In genomic region chr16:63313544-63313943, GRCm38 (mm10) we compare ENCODE assay signal across 23 mouse cellular contexts.
DNase-seq lines count a peak whose midpoint lies in the region; ATAC-seq lines count a peak whose summit lies in the region.
"Had no signal": no experiment of that assay in that cellular context is flagged by ENCODE, and none has a peak within 500 bp of the region (broad histone marks: within the 10 kb centered on the region; RNA-seq: fewer than 3 reads in every experiment).

No protein-coding gene starts in this region.

- H3K27me3 ChIP-seq in embryonic facial prominence, embryonic 14.5 days (replicated peaks; ENCODE audit: control insufficient read depth, insufficient read depth, low read length) = no peaks in the 10 kb centered on the region
- no peaks in the 10 kb centered on the region for H3K27me3 ChIP-seq in embryonic facial prominence, embryonic 10.5 days (replicated peaks; ENCODE audit: low read depth, poor library complexity, severe bottlenecking)
- H3K27me3 ChIP-seq: CH12.LX; embryonic facial prominence, embryonic 13.5 days; forebrain, embryonic 12.5 days; Patski had no signal

- no peak overlapping the region for H3K4me3 ChIP-seq in embryonic facial prominence, embryonic 14.5 days (ENCODE audit: low read depth, low read length)
- H3K4me3 ChIP-seq in embryonic facial prominence, embryonic 10.5 days = no peak overlapping the region
- H3K4me3 ChIP-seq: embryonic facial prominence, embryonic 13.5 days; forebrain, embryonic 10.5 days; forebrain, embryonic 12.5 days had no signal

- peak; percentile 36 for DNase-seq in embryonic facial prominence, embryonic 14.5 days (ENCODE audit: low spot score)
- no peak for DNase-seq in embryonic facial prominence, embryonic 10.5 days (ENCODE audit: low spot score)
- DNase-seq in 3T3-L1 (ENCODE audit: low read depth, low spot score) = peak; percentile 18
- DNase-seq in fibroblast of lung, adult 2 months (ENCODE audit: low read depth) = peak; percentile 2
- DNase-seq in lung, postnatal 36 days = no peak
- DNase-seq: adrenal gland, adult 8-10 months; adrenal gland, postnatal 14 days; adrenal gland, postnatal 36 days; cerebellum, adult 11-12 months; cerebellum, adult 2 months; cerebellum, adult 9-10 months; cerebellum, postnatal 10 days; cerebellum, postnatal 25 days had no signal

- no peak overlapping the region for H3K27ac ChIP-seq in embryonic facial prominence, embryonic 14.5 days (replicated peaks; ENCODE audit: low read depth, low read length)
- H3K27ac ChIP-seq in embryonic facial prominence, embryonic 10.5 days (replicated peaks) = no peak overlapping the region
- H3K27ac ChIP-seq: embryonic facial prominence, embryonic 13.5 days; forebrain, embryonic 10.5 days; forebrain, embryonic 12.5 days had no signal

- H3K9me3 ChIP-seq in embryonic facial prominence, embryonic 14.5 days (ENCODE audit: control insufficient read depth, low read length) = no peaks in the 10 kb centered on the region
- no peaks in the 10 kb centered on the region for H3K9me3 ChIP-seq in embryonic facial prominence, embryonic 10.5 days
- H3K9me3 ChIP-seq: embryonic facial prominence, embryonic 13.5 days; forebrain, embryonic 10.5 days; forebrain, embryonic 12.5 days had no signal

- H3K36me3 ChIP-seq in embryonic facial prominence, embryonic 14.5 days (ENCODE audit: control insufficient read depth, insufficient read depth, low read length) = no peaks in the 10 kb centered on the region
- H3K36me3 ChIP-seq in embryonic facial prominence, embryonic 10.5 days (replicated peaks) = no peaks in the 10 kb centered on the region
- H3K36me3 ChIP-seq: embryonic facial prominence, embryonic 13.5 days; forebrain, embryonic 10.5 days; forebrain, embryonic 12.5 days; G1E had no signal

- H3K4me1 ChIP-seq in embryonic facial prominence, embryonic 14.5 days (ENCODE audit: control insufficient read depth, insufficient read depth, low read length) = no peaks in the 10 kb centered on the region; the same call in 1 of the 2 replicates
- H3K4me1 ChIP-seq in embryonic facial prominence, embryonic 10.5 days = no peaks in the 10 kb centered on the region
- H3K4me1 ChIP-seq: embryonic facial prominence, embryonic 13.5 days; forebrain, embryonic 10.5 days; forebrain, embryonic 12.5 days had no signal

- H3K9ac ChIP-seq in embryonic facial prominence, embryonic 14.5 days (ENCODE audit: low read depth, low read length) = no peak overlapping the region
- H3K9ac ChIP-seq: embryonic facial prominence, embryonic 13.5 days; forebrain, embryonic 12.5 days had no signal

- H3K4me2 ChIP-seq in embryonic facial prominence, embryonic 14.5 days (ENCODE audit: low read depth, low read length) = no peak overlapping the region
- H3K4me2 ChIP-seq: embryonic facial prominence, embryonic 13.5 days; forebrain, embryonic 12.5 days had no signal

- ATAC-seq in embryonic facial prominence, embryonic 14.5 days (ENCODE audit: low read depth) = no peak
- ATAC-seq: activated CD4-positive, CD25-positive, alpha-beta regulatory T cell, adult 4 months; CD4-positive, CD25-positive, alpha-beta regulatory T cell, adult 4 months; forebrain, embryonic 14.5 days; forebrain, embryonic 16.5 days; Patski had no signal

- WGBS in embryonic facial prominence, embryonic 14.5 days = 70% methylated on average over 1 of the region's 1 CpGs
- 94% methylated on average over 1 of the region's 1 CpGs for WGBS in embryonic facial prominence, embryonic 10.5 days

Comparison
In these comparisons a context has a peak if more than half of its experiments do, and no peak if none do; other contexts are left out.
1. DNase-seq: peak in embryonic facial prominence, embryonic 14.5 days (single experiment), 3T3-L1 (single experiment) and fibroblast of lung, adult 2 months (single experiment); none in embryonic facial prominence, embryonic 10.5 days (single experiment) and lung, postnatal 36 days (single experiment).